Mouse (Mus musculus) spleen, postnatal 10 days (tissue): Measurements from ENCODE around the gene 2810408A11Rik.

ENCODE experiments used
- DNase-seq, 2 experiments: peaks; one replicate each; pipeline ENCODE4 v3.0.0; 2021 to 2022; ENCODE audit warnings: low spot score in 2 of 2

2810408A11Rik gene

GRCm38 (mm10) chr11:69913554-69914371 is 13.0 kb upstream of the 2810408A11Rik start, which contains the start of gene Gps2:
Gene Gps2 (plus strand): TSS chr11:69913888.
- peak; percentile 88 to 93 for DNase-seq

GRCm38 (mm10) chr11:69912716-69913530 is 12.1 kb upstream of the 2810408A11Rik start:
- DNase-seq, result no peak

- no peak for DNase-seq
Measured at GRCm38 (mm10) chr11:69911701-69912100, 10.9 kb upstream of the 2810408A11Rik start.

- no peak for DNase-seq
Measured at GRCm38 (mm10) chr11:69910781-69911560, 10.2 kb upstream of the 2810408A11Rik start.

- no peak for DNase-seq
Measured at GRCm38 (mm10) chr11:69910177-69910576, 9.4 kb upstream of the 2810408A11Rik start.

- DNase-seq, result no peak
Measured at GRCm38 (mm10) chr11:69909174-69909573, 8.4 kb upstream of the 2810408A11Rik start.

- no peak for DNase-seq
Measured at GRCm38 (mm10) chr11:69908645-69909044, 7.9 kb upstream of the 2810408A11Rik start.

GRCm38 (mm10) chr11:69904311-69904710 is 3.5 kb upstream of the 2810408A11Rik start:
- DNase-seq, result no peak

- no peak for DNase-seq
Measured at GRCm38 (mm10) chr11:69902972-69903371, 2.2 kb upstream of the 2810408A11Rik start.

- peak; percentile 50 to 68 for DNase-seq
Measured at GRCm38 (mm10) chr11:69901993-69902392, 1.2 kb upstream of the 2810408A11Rik start.

GRCm38 (mm10) chr11:69901406-69901846 is 639 bp upstream of the 2810408A11Rik start:
- peak; percentile 90 to 92 for DNase-seq

GRCm38 (mm10) chr11:69899870-69900269 is 917 bp downstream of the 2810408A11Rik start:
- no peak for DNase-seq

GRCm38 (mm10) chr11:69895291-69895690 is 5.5 kb downstream of the 2810408A11Rik start, which contains the start of gene Acap1:
Gene Acap1 (minus strand): TSS chr11:69895539.
- DNase-seq, result peak in 1 of 2 experiments; percentile 63

GRCm38 (mm10) chr11:69894671-69895070 is 6.1 kb downstream of the 2810408A11Rik start:
- peak in 1 of 2 experiments; percentile 76 for DNase-seq

- peak in 1 of 2 experiments; percentile 68 for DNase-seq
Measured at GRCm38 (mm10) chr11:69891482-69891881, 9.3 kb downstream of the 2810408A11Rik start.

GRCm38 (mm10) chr11:69886907-69887635 is 13.7 kb downstream of the 2810408A11Rik start:
- no peak for DNase-seq

GRCm38 (mm10) chr11:69884663-69885062 is 16.1 kb downstream of the 2810408A11Rik start:
- no peak for DNase-seq

- no peak for DNase-seq
Measured at GRCm38 (mm10) chr11:69884240-69884639, 16.5 kb downstream of the 2810408A11Rik start.

- peak in 1 of 2 experiments; percentile 45 for DNase-seq
Measured at GRCm38 (mm10) chr11:69883527-69884151, 17.1 kb downstream of the 2810408A11Rik start.

- DNase-seq, result peak in 1 of 2 experiments; percentile 79
Measured at GRCm38 (mm10) chr11:69883066-69883465, 17.7 kb downstream of the 2810408A11Rik start.
